Mouse (Mus musculus) heart, postnatal 0 days (tissue): Measurements from ENCODE around the gene Clec9a. TPM values are rescaled to one million over a fixed set of nuclear protein-coding genes. Genes with fewer than 3 reads are reported as not detected.
A peak's percentile ranks its signal among the peaks of the same experiment; 100 is the strongest.

ENCODE experiments used
- ATAC-seq: fragments of 200-750 bp; cut with Nextera tagmentation; 2 replicates; pipeline ENCODE4 v1.8.0; 2017; ENCODE audit warnings: low read depth, moderate number of reproducible peaks, moderate library complexity; ENCODE audit not compliant: insufficient read depth
- DNase-seq: peaks from one replicate; pipeline ENCODE4 v3.0.0-alpha.2; 2016; ENCODE audit warnings: low spot score
- H3K27ac ChIP-seq: fragments of 300-500 bp; sonication (generic); 2 replicates; pipeline ENCODE4 v1.5.1; 2014; ENCODE audit warnings: low read depth, mild to moderate bottlenecking
- H3K27me3 ChIP-seq: fragments of 300-500 bp; sonication (generic); 2 replicates; pipeline ENCODE4 v1.6.1; 2014; ENCODE audit warnings: low read length, mixed read lengths; ENCODE audit not compliant: control insufficient read depth, insufficient read depth
- H3K36me3 ChIP-seq: fragments of 300-500 bp; sonication (generic); replicated peaks from 2 replicates; pipeline ENCODE4 v1.6.1; 2014; ENCODE audit warnings: low read length, mixed read lengths; ENCODE audit not compliant: control insufficient read depth, insufficient read depth
- H3K4me1 ChIP-seq: fragments of 300-500 bp; sonication (generic); 2 replicates; pipeline ENCODE4 v1.6.1; 2014; ENCODE audit warnings: antibody characterized with exemption; ENCODE audit not compliant: control insufficient read depth, insufficient read depth
- H3K4me2 ChIP-seq: fragments of 300-500 bp; sonication (generic); 2 replicates; pipeline ENCODE4 v1.6.1; 2014; ENCODE audit warnings: low read depth, mild to moderate bottlenecking, low read length, moderate library complexity
- H3K4me3 ChIP-seq: fragments of 300-500 bp; sonication (generic); 2 replicates; pipeline ENCODE4 v1.5.1; 2014; ENCODE audit warnings: low read depth, low read length
- H3K9ac ChIP-seq: fragments of 300-500 bp; sonication (generic); replicated peaks from 2 replicates; pipeline ENCODE4 v1.6.1; 2014; ENCODE audit warnings: low read depth, low read length, mixed read lengths
- H3K9me3 ChIP-seq: fragments of 300-500 bp; sonication (generic); replicated peaks from 2 replicates; pipeline ENCODE4 v1.6.1; 2016; ENCODE audit warnings: low read length; ENCODE audit not compliant: control insufficient read depth
- CTCF ChIP-seq: IDR thresholded peaks from 2 replicates; pipeline ENCODE4 v1.5.1; 2016; ENCODE audit warnings: antibody characterized with exemption, control low read depth, low read depth
- EP300 ChIP-seq: IDR thresholded peaks from 2 replicates; pipeline ENCODE4 v1.6.1; 2016; ENCODE audit warnings: antibody characterized with exemption, low read depth
- WGBS: fragments of 180-500 bp; shearing (Covaris S2); extraction: QIAGEN DNeasy Blood & Tissue Kit; methylation state at CpG from one replicate; pipeline ENCODE4 v1.1.7; 2014; 5-methylcytosine and 5-hydroxymethylcytosine counted together
- polyA plus RNA-seq: library from polyadenylated mRNA; unstranded; fragments of >200 nt; fragmentation: Nextera tagmentation; extraction: Ambion mirVana; gene quantifications from 2 replicates; pipeline ENCODE4 v1.2.1, GENCODE M21; 2015
- total RNA-seq: library from RNA; depleted of rRNA; stranded (reverse); fragments of >200 nt; gene quantifications from 2 replicates; pipeline ENCODE4 v1.2.3, GENCODE M21; 2014; ENCODE audit warnings: low replicate concordance

Clec9a gene
- total and polyA plus RNA-seq, 2 experiments from 2014 or later: 0.23 TPM; not detected in 1

DNA sequence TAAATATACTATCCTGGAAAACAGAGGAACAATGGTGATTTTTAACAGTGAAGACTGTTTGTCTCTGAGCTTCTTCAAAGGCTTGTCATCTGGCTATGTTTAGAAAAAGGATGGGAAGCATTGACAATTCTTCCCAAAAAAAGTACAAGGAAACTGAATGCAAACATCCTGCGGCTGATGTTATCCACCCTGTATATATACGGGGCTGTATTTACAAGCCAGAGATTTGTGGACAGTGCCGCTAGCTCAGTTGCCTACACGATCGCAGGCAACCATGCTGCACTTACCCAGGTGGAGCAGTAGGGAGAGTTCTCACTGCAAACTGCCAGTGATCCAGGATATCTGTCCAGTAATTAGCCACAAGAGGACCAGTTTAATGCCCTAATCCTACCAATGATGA is 16.6 kb downstream of the Clec9a start:
- H3K36me3 ChIP-seq: no peaks in the 10 kb centered on the region
- no peaks in the 10 kb centered on the region for H3K27me3 ChIP-seq
- peaks cover 8% of the 10 kb centered on the region for H3K4me1 ChIP-seq
- no peaks in the 10 kb centered on the region for H3K9me3 ChIP-seq
- peak overlapping the region; percentile 82 for H3K27ac ChIP-seq
- 54% methylated on average over 5 of the region's 5 CpGs for WGBS
- H3K4me2 ChIP-seq: no peak overlapping the region
- TF ChIP-seq CTCF (no peak), EP300 (no peak)
- H3K9ac ChIP-seq: no peak overlapping the region
- H3K4me3 ChIP-seq: no peak overlapping the region
- no peak for DNase-seq
- ATAC-seq: peak; percentile 40

DNA sequence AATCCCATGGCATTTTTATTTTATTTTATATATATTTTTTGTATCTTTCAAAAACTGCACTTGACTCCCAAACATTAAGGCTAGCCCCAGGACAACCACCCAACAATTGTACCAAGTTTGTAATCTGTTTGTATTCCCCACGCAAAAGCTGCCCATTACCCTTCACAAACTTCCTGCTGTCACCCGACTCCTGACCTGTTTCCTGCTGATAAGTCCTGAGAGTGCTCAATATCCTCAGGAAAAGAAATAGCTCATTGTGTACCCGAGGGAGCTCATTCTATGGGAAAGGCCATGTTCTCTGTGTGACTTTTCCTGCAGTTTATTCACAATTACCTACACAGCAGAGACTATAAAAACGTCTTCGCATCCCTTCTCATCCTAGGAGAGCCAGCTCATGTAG is 17.1 kb downstream of the Clec9a start:
- no peak overlapping the region for H3K9ac ChIP-seq
- H3K4me1 ChIP-seq: peaks cover 8% of the 10 kb centered on the region
- no peak overlapping the region for H3K4me2 ChIP-seq
- peak; percentile 53 for DNase-seq
- H3K4me3 ChIP-seq: no peak overlapping the region
- no peaks in the 10 kb centered on the region for H3K36me3 ChIP-seq
- peak; percentile 73 for ATAC-seq
- no peaks in the 10 kb centered on the region for H3K27me3 ChIP-seq
- H3K9me3 ChIP-seq: no peaks in the 10 kb centered on the region
- 29% methylated on average over 5 of the region's 5 CpGs for WGBS
- TF ChIP-seq CTCF (no peak), EP300 (peak; percentile 96)
- H3K27ac ChIP-seq: peak overlapping the region; percentile 69

DNA sequence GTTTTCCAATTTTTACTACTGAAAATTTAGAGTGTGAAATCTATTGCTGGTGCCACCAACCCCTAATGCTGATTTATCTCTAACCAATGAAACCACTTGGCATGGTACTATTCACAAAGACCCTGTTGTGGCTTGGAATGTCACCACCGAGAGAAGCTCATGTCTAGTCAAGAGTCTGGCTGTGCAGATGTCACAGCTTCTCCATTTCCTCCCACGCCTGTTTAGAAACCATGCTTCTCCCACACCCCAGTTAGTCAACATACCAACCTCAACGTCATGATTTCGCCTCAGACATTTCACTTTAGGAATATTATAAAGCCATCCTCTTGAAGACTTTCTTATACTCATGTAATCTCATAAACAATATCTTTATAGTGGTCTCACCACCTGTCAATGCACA is 18.6 kb downstream of the Clec9a start:
- Histone ChIP-seq H3K4me3 (no peak overlapping the region), H3K27ac (no peak overlapping the region), H3K4me1 (peaks cover 8% of the 10 kb centered on the region), H3K36me3 (no peaks in the 10 kb centered on the region), H3K4me2 (no peak overlapping the region), H3K9ac (no peak overlapping the region), H3K9me3 (no peaks in the 10 kb centered on the region), H3K27me3 (no peaks in the 10 kb centered on the region)
- no peak for TF ChIP-seq CTCF
- TF ChIP-seq EP300: no peak
- DNase-seq (no peak), ATAC-seq (no peak)
- 57% methylated on average over 4 of the region's 4 CpGs for WGBS

- no peaks in the 10 kb centered on the region for H3K36me3 ChIP-seq
- H3K27ac ChIP-seq: no peak overlapping the region
- no peaks in the 10 kb centered on the region for H3K27me3 ChIP-seq
- no peaks in the 10 kb centered on the region for H3K9me3 ChIP-seq
- DNase-seq: no peak
- no peaks in the 10 kb centered on the region for H3K4me1 ChIP-seq
- no peak overlapping the region for H3K9ac ChIP-seq
- H3K4me2 ChIP-seq: no peak overlapping the region
- H3K4me3 ChIP-seq: no peak overlapping the region
- no peak for ATAC-seq
- no peak for TF ChIP-seq CTCF
- no peak for TF ChIP-seq EP300
- 76% methylated on average over 5 of the region's 5 CpGs for WGBS
These were observed 25.6 kb downstream of the Clec9a start for GRCm38 (mm10) chr6:129434239-129434638.

GRCm38 (mm10) chr6:129436025-129436424 is 27.4 kb downstream of the Clec9a start:
- no peaks in the 10 kb centered on the region for H3K27me3 ChIP-seq
- no peak for DNase-seq
- no peak overlapping the region for H3K4me2 ChIP-seq
- H3K4me1 ChIP-seq: no peaks in the 10 kb centered on the region
- H3K27ac ChIP-seq: no peak overlapping the region
- H3K9ac ChIP-seq: no peak overlapping the region
- H3K36me3 ChIP-seq: no peaks in the 10 kb centered on the region
- H3K9me3 ChIP-seq: no peaks in the 10 kb centered on the region
- 76% methylated on average over 3 of the region's 3 CpGs for WGBS
- H3K4me3 ChIP-seq: no peak overlapping the region
- no peak for TF ChIP-seq CTCF
- TF ChIP-seq EP300: no peak
- ATAC-seq: no peak

DNA sequence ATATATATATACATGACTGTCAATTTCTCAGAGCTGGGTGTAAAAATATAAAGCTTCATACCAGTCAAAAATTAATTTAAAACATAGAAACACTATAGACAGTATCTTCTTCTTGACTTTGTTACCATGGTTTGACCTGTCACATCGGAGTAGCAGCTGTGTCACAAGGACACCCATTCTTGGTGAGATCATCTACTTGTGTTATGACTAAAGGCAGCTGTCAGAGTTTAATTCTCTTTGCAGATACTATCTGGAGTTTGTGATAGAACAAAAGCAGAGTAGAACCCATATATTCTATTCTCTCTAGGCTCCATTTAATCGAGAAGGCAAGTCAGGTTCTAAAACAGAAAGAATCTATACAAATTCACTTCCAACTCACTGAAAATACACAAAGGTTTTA is 29.4 kb downstream of the Clec9a start:
- no peaks in the 10 kb centered on the region for H3K27me3 ChIP-seq
- no peak for ATAC-seq
- H3K4me1 ChIP-seq: no peaks in the 10 kb centered on the region
- no peak overlapping the region for H3K4me3 ChIP-seq
- DNase-seq: no peak
- TF ChIP-seq CTCF: no peak
- no peak for TF ChIP-seq EP300
- H3K4me2 ChIP-seq: no peak overlapping the region
- WGBS: 64% methylated on average over 2 of the region's 2 CpGs
- H3K27ac ChIP-seq: no peak overlapping the region
- H3K9ac ChIP-seq: no peak overlapping the region
- no peaks in the 10 kb centered on the region for H3K36me3 ChIP-seq
- H3K9me3 ChIP-seq: no peaks in the 10 kb centered on the region
